Mouse (Mus musculus): ENCODE results near the gene Megf6. TPM values are rescaled to one million over a fixed set of nuclear protein-coding genes. Genes with fewer than 3 reads are reported as not detected.

Gene Megf6
- total RNA-seq, 1 experiment, result 5.6 TPM

GRCm38 (mm10) chr4:154214075-154214474, 43.5 kb downstream of the Megf6 start:
- Histone ChIP-seq H3K36me3 (ENCODE audit: control insufficient read depth, insufficient read depth, low read length, poor library complexity, severe bottlenecking) (no peaks in the 10 kb centered on the region), H3K4me1 (ENCODE audit: control insufficient read depth in 2 of 2, insufficient read depth in 2 of 2, low read length in 2 of 2, poor library complexity in 1 of 2) (peaks cover 0 to 15% of the 10 kb centered on the region in 2 experiments; a peak in 1 of 4 replicates), H3K4me3 (ENCODE audit: insufficient read depth in 1 of 2, low read depth in 1 of 2, low read length in 2 of 2, poor library complexity in 1 of 2, severe bottlenecking in 1 of 2) (no peak overlapping the region), H3K9me3 (ENCODE audit: control insufficient read depth, insufficient read depth, low read depth, low read length) (no peaks in the 10 kb centered on the region), H3K9ac (ENCODE audit: insufficient read depth, low read depth, low read length, poor library complexity, severe bottlenecking) (no peak overlapping the region), H3K27ac (ENCODE audit: insufficient read depth, low read depth, low read length, poor library complexity, severe bottlenecking) (no peak overlapping the region)
- TF ChIP-seq ZC3H11A (IDR thresholded peaks at IDR 0.05; ENCODE audit: borderline replicate concordance, low read depth, low read length), result no peak
- TF ChIP-seq CHD2 (IDR thresholded peaks at IDR 0.05; ENCODE audit: low read depth, low read length), result no peak
- no peak for TF ChIP-seq MAFK (IDR thresholded peaks at IDR 0.05; ENCODE audit: insufficient read depth, low read depth, low read length)
- TF ChIP-seq HCFC1 (IDR thresholded peaks at IDR 0.05; ENCODE audit: borderline replicate concordance, insufficient read depth, low read length), result no peak
- TF ChIP-seq ZNF384 (IDR thresholded peaks at IDR 0.05; ENCODE audit: low read depth, low read length), result no peak
- in situ Hi-C loops (cut with MboI; ENCODE audit: low sequenced_read_pairs in 2 of 2, unreplicated experiment in 2 of 2), result no loop called here
- no peak for DNase-seq (ENCODE audit: low read depth, low spot score)

- DNase-seq (ENCODE audit: low read depth, low spot score), result no peak
- in situ Hi-C loops (cut with MboI; ENCODE audit: low sequenced_read_pairs in 2 of 2, unreplicated experiment in 2 of 2), result no loop called here
- Histone ChIP-seq H3K4me1 (ENCODE audit: control insufficient read depth in 2 of 2, insufficient read depth in 2 of 2, low read length in 2 of 2, poor library complexity in 1 of 2) (peaks cover 0 to 15% of the 10 kb centered on the region in 2 experiments; a peak in 1 of 4 replicates), H3K4me3 (ENCODE audit: insufficient read depth in 1 of 2, low read depth in 1 of 2, low read length in 2 of 2, poor library complexity in 1 of 2, severe bottlenecking in 1 of 2) (no peak overlapping the region), H3K9ac (ENCODE audit: insufficient read depth, low read depth, low read length, poor library complexity, severe bottlenecking) (no peak overlapping the region), H3K9me3 (ENCODE audit: control insufficient read depth, insufficient read depth, low read depth, low read length) (no peaks in the 10 kb centered on the region), H3K27ac (ENCODE audit: insufficient read depth, low read depth, low read length, poor library complexity, severe bottlenecking) (no peak overlapping the region), H3K36me3 (ENCODE audit: control insufficient read depth, insufficient read depth, low read length, poor library complexity, severe bottlenecking) (no peaks in the 10 kb centered on the region)
- TF ChIP-seq MAFK (IDR thresholded peaks at IDR 0.05; ENCODE audit: insufficient read depth, low read depth, low read length) (no peak), ZNF384 (IDR thresholded peaks at IDR 0.05; ENCODE audit: low read depth, low read length) (no peak), ZC3H11A (IDR thresholded peaks at IDR 0.05; ENCODE audit: borderline replicate concordance, low read depth, low read length) (no peak), CHD2 (IDR thresholded peaks at IDR 0.05; ENCODE audit: low read depth, low read length) (no peak), HCFC1 (IDR thresholded peaks at IDR 0.05; ENCODE audit: borderline replicate concordance, insufficient read depth, low read length) (no peak)
Observed at GRCm38 (mm10) chr4:154217711-154218350, 47.3 kb downstream of the Megf6 start.

GRCm38 (mm10) chr4:154222773-154223172, 52.2 kb downstream of the Megf6 start:
- in situ Hi-C loops (cut with MboI; ENCODE audit: low sequenced_read_pairs in 2 of 2, unreplicated experiment in 2 of 2), result no loop called here
- Histone ChIP-seq H3K4me1 (ENCODE audit: control insufficient read depth in 2 of 2, insufficient read depth in 2 of 2, low read length in 2 of 2, poor library complexity in 1 of 2) (peaks cover 0 to 10% of the 10 kb centered on the region in 2 experiments; a peak in 1 of 4 replicates), H3K27ac (ENCODE audit: insufficient read depth, low read depth, low read length, poor library complexity, severe bottlenecking) (no peak overlapping the region), H3K36me3 (ENCODE audit: control insufficient read depth, insufficient read depth, low read length, poor library complexity, severe bottlenecking) (no peaks in the 10 kb centered on the region), H3K9me3 (ENCODE audit: control insufficient read depth, insufficient read depth, low read depth, low read length) (no peaks in the 10 kb centered on the region), H3K9ac (ENCODE audit: insufficient read depth, low read depth, low read length, poor library complexity, severe bottlenecking) (no peak overlapping the region), H3K4me3 (ENCODE audit: insufficient read depth in 1 of 2, low read depth in 1 of 2, low read length in 2 of 2, poor library complexity in 1 of 2, severe bottlenecking in 1 of 2) (no peak overlapping the region)
- no peak for TF ChIP-seq HCFC1 (IDR thresholded peaks at IDR 0.05; ENCODE audit: borderline replicate concordance, insufficient read depth, low read length)
- no peak for TF ChIP-seq MAFK (IDR thresholded peaks at IDR 0.05; ENCODE audit: insufficient read depth, low read depth, low read length)
- TF ChIP-seq ZC3H11A (IDR thresholded peaks at IDR 0.05; ENCODE audit: borderline replicate concordance, low read depth, low read length), result no peak
- TF ChIP-seq ZNF384 (IDR thresholded peaks at IDR 0.05; ENCODE audit: low read depth, low read length), result no peak
- no peak for TF ChIP-seq CHD2 (IDR thresholded peaks at IDR 0.05; ENCODE audit: low read depth, low read length)
- DNase-seq (ENCODE audit: low read depth, low spot score), result no peak

GRCm38 (mm10) chr4:154224267-154224969, 53.9 kb downstream of the Megf6 start:
- H3K4me3 ChIP-seq (ENCODE audit: insufficient read depth in 1 of 2, low read depth in 1 of 2, low read length in 2 of 2, poor library complexity in 1 of 2, severe bottlenecking in 1 of 2), result no peak overlapping the region
- no peaks in the 10 kb centered on the region for H3K9me3 ChIP-seq (ENCODE audit: control insufficient read depth, insufficient read depth, low read depth, low read length)
- H3K4me1 ChIP-seq (ENCODE audit: control insufficient read depth in 2 of 2, insufficient read depth in 2 of 2, low read length in 2 of 2, poor library complexity in 1 of 2), result peaks cover 0 to 11% of the 10 kb centered on the region in 2 experiments; a peak in 1 of 4 replicates
- H3K27ac ChIP-seq (ENCODE audit: insufficient read depth, low read depth, low read length, poor library complexity, severe bottlenecking), result no peak overlapping the region
- no peak for DNase-seq (ENCODE audit: low read depth, low spot score)
- in situ Hi-C loops (cut with MboI; ENCODE audit: low sequenced_read_pairs in 2 of 2, unreplicated experiment in 2 of 2), result no loop called here
- no peaks in the 10 kb centered on the region for H3K36me3 ChIP-seq (ENCODE audit: control insufficient read depth, insufficient read depth, low read length, poor library complexity, severe bottlenecking)
- H3K9ac ChIP-seq (ENCODE audit: insufficient read depth, low read depth, low read length, poor library complexity, severe bottlenecking), result no peak overlapping the region
- no peak for TF ChIP-seq ZC3H11A (IDR thresholded peaks at IDR 0.05; ENCODE audit: borderline replicate concordance, low read depth, low read length)
- TF ChIP-seq HCFC1 (IDR thresholded peaks at IDR 0.05; ENCODE audit: borderline replicate concordance, insufficient read depth, low read length), result no peak
- TF ChIP-seq MAFK (IDR thresholded peaks at IDR 0.05; ENCODE audit: insufficient read depth, low read depth, low read length), result no peak
- no peak for TF ChIP-seq CHD2 (IDR thresholded peaks at IDR 0.05; ENCODE audit: low read depth, low read length)
- TF ChIP-seq ZNF384 (IDR thresholded peaks at IDR 0.05; ENCODE audit: low read depth, low read length), result no peak
